Mouse (Mus musculus) CD8-positive naive resting alpha-beta T cell, adult 2 months (primary cell): Measurements from ENCODE around the gene Secisbp2.
"Not testable (repeated sequence)": the region's sequence is repeated elsewhere in the genome, so short reads cannot be mapped to it uniquely, and the experiment has no call there.

Source experiments
- DNase-seq, 2 experiments: peaks; one replicate each; pipeline ENCODE4 v3.0.0; 2022; ENCODE audit warnings: low read depth in 2 of 2, low spot score in 2 of 2

Gene Secisbp2

GRCm38 (mm10) chr13:51651408-51652064, at the start of gene Secisbp2:
Secisbp2 (plus strand) TSS chr13:51651697.
- DNase-seq: peak; percentile 93 to 95

- DNase-seq: no peak
Measured at GRCm38 (mm10) chr13:51602764-51603163, 48.7 kb upstream of the Secisbp2 start.

GRCm38 (mm10) chr13:51603221-51603893, 48.1 kb upstream of the Secisbp2 start:
- no peak for DNase-seq

- DNase-seq: no peak
Measured at GRCm38 (mm10) chr13:51603894-51604244, 47.6 kb upstream of the Secisbp2 start.

GRCm38 (mm10) chr13:51609231-51609630, 42.3 kb upstream of the Secisbp2 start:
- no peak for DNase-seq

- no peak for DNase-seq
Measured at GRCm38 (mm10) chr13:51611060-51611459, 40.4 kb upstream of the Secisbp2 start.

GRCm38 (mm10) chr13:51611500-51611899, 40.0 kb upstream of the Secisbp2 start:
- DNase-seq: no peak

GRCm38 (mm10) chr13:51615815-51616214, 35.7 kb upstream of the Secisbp2 start:
- DNase-seq: no peak

GRCm38 (mm10) chr13:51616417-51617044, 35.0 kb upstream of the Secisbp2 start:
- DNase-seq: no peak

GRCm38 (mm10) chr13:51617306-51617705, 34.2 kb upstream of the Secisbp2 start:
- DNase-seq: no peak

- peak; percentile 24 to 40 for DNase-seq
Measured at GRCm38 (mm10) chr13:51617861-51618260, 33.6 kb upstream of the Secisbp2 start.

- DNase-seq: no peak
Measured at GRCm38 (mm10) chr13:51618602-51619001, 32.9 kb upstream of the Secisbp2 start.

GRCm38 (mm10) chr13:51622626-51623025, 28.9 kb upstream of the Secisbp2 start:
- DNase-seq: no peak

GRCm38 (mm10) chr13:51623678-51624077, 27.8 kb upstream of the Secisbp2 start:
- no peak for DNase-seq

- no peak for DNase-seq
Measured at GRCm38 (mm10) chr13:51628273-51628848, 23.1 kb upstream of the Secisbp2 start.

GRCm38 (mm10) chr13:51631354-51631992, 20.0 kb upstream of the Secisbp2 start:
- no peak for DNase-seq

- DNase-seq: no peak
Measured at GRCm38 (mm10) chr13:51632560-51633218, 18.8 kb upstream of the Secisbp2 start.

- not testable (repeated sequence) for DNase-seq
Measured at GRCm38 (mm10) chr13:51635384-51635783, 16.1 kb upstream of the Secisbp2 start.

GRCm38 (mm10) chr13:51638958-51639357, 12.5 kb upstream of the Secisbp2 start:
- no peak for DNase-seq

GRCm38 (mm10) chr13:51641424-51641823, 10.1 kb upstream of the Secisbp2 start:
- DNase-seq: no peak
